Mouse (Mus musculus) forebrain, embryonic 11.5 days (tissue): ENCODE measurements at regions not wholly inside any gene's neighbourhood (a gene's known extent, or its start where the extent isn't known, plus 50 kb on each side); places are given as distances from the start of the nearest gene placed in this dataset.

Experiments
- ATAC-seq: fragments of 200-750 bp; cut with Nextera tagmentation; replicated peaks from 2 replicates; pipeline ENCODE4 v1.8.0; 2017; ENCODE audit warnings: moderate TSS enrichment; ENCODE audit not compliant: low FRiP score
- DNase-seq: peaks from one replicate; pipeline ENCODE4 v3.0.0-alpha.2; 2017; ENCODE audit warnings: low spot score
- H3K27ac ChIP-seq: fragments of 300-500 bp; sonication (generic); 2 replicates; pipeline ENCODE4 v1.5.1; 2014; ENCODE audit warnings: low read depth, low read length
- H3K27me3 ChIP-seq: fragments of 300-500 bp; sonication (generic); 2 replicates; pipeline ENCODE4 v1.6.1; 2014; ENCODE audit warnings: mild to moderate bottlenecking, low read length, mixed read lengths; ENCODE audit not compliant: control insufficient read depth, insufficient read depth
- H3K36me3 ChIP-seq: fragments of 300-500 bp; sonication (generic); 2 replicates; pipeline ENCODE4 v1.6.1; 2014; ENCODE audit warnings: mild to moderate bottlenecking, low read length, moderate library complexity, mixed read lengths; ENCODE audit not compliant: control insufficient read depth, insufficient read depth
- H3K4me1 ChIP-seq: fragments of 300-500 bp; sonication (generic); replicated peaks from 2 replicates; pipeline ENCODE4 v1.6.1; 2014; ENCODE audit warnings: low read length, mixed read lengths; ENCODE audit not compliant: control insufficient read depth, insufficient read depth
- H3K4me2 ChIP-seq: fragments of 300-500 bp; sonication (generic); 2 replicates; pipeline ENCODE4 v1.6.1; 2014; ENCODE audit warnings: low read depth, mild to moderate bottlenecking, low read length, moderate library complexity, mixed read lengths; ENCODE audit not compliant: severe bottlenecking
- H3K4me3 ChIP-seq: fragments of 300-500 bp; sonication (generic); 2 replicates; pipeline ENCODE4 v1.5.1; 2014; ENCODE audit warnings: low read depth, low read length
- H3K9ac ChIP-seq: fragments of 300-500 bp; sonication (generic); 2 replicates; pipeline ENCODE4 v1.6.1; 2014; ENCODE audit warnings: low read length
- H3K9me3 ChIP-seq: fragments of 300-500 bp; sonication (generic); 2 replicates; pipeline ENCODE4 v1.6.1; 2016; ENCODE audit warnings: low read length, mixed read lengths; ENCODE audit not compliant: control insufficient read depth
- WGBS: fragments of 180-500 bp; shearing (Covaris S2); extraction: QIAGEN DNeasy Blood & Tissue Kit; methylation state at CpG from one replicate; pipeline ENCODE4 v1.1.7; 2014; 5-methylcytosine and 5-hydroxymethylcytosine counted together

GRCm38 (mm10) chr16:9113801-9114200 lies 283.9 kb downstream of the 1810013L24Rik start:
- DNase-seq (no peak), ATAC-seq (no peak)
- Histone ChIP-seq H3K27me3 (no peaks in the 10 kb centered on the region), H3K4me1 (no peaks in the 10 kb centered on the region), H3K9me3 (no peaks in the 10 kb centered on the region), H3K9ac (no peak overlapping the region), H3K36me3 (no peaks in the 10 kb centered on the region), H3K4me2 (no peak overlapping the region), H3K4me3 (no peak overlapping the region), H3K27ac (no peak overlapping the region)
- 96% methylated on average over 3 of the region's 3 CpGs for WGBS

- DNase-seq = no peak
- H3K4me3 ChIP-seq = no peak overlapping the region
- WGBS = 63% methylated on average over 5 of the region's 5 CpGs
- no peaks in the 10 kb centered on the region for H3K4me1 ChIP-seq
- H3K4me2 ChIP-seq = no peak overlapping the region
- H3K9ac ChIP-seq = no peak overlapping the region
- H3K27me3 ChIP-seq = no peaks in the 10 kb centered on the region
- H3K27ac ChIP-seq = no peak overlapping the region
- no peak for ATAC-seq
- no peaks in the 10 kb centered on the region for H3K9me3 ChIP-seq
- H3K36me3 ChIP-seq = no peaks in the 10 kb centered on the region
These were observed 285.6 kb downstream of the 1810013L24Rik start for GRCm38 (mm10) chr16:9115548-9115947.

GRCm38 (mm10) chr16:9121581-9121980 lies 291.7 kb downstream of the 1810013L24Rik start:
- Histone ChIP-seq H3K4me3 (no peak overlapping the region), H3K36me3 (no peaks in the 10 kb centered on the region), H3K9ac (no peak overlapping the region), H3K9me3 (no peaks in the 10 kb centered on the region), H3K27ac (no peak overlapping the region), H3K4me1 (no peaks in the 10 kb centered on the region), H3K27me3 (no peaks in the 10 kb centered on the region), H3K4me2 (no peak overlapping the region)
- DNase-seq (no peak), ATAC-seq (no peak)
- WGBS = 78% methylated on average over 2 of the region's 2 CpGs

- H3K4me1 ChIP-seq = no peaks in the 10 kb centered on the region
- H3K9me3 ChIP-seq = no peaks in the 10 kb centered on the region
- H3K9ac ChIP-seq = no peak overlapping the region
- H3K4me2 ChIP-seq = no peak overlapping the region
- no peak overlapping the region for H3K4me3 ChIP-seq
- DNase-seq (no peak), ATAC-seq (no peak)
- H3K27me3 ChIP-seq = no peaks in the 10 kb centered on the region
- WGBS = 79% methylated on average over 3 of the region's 3 CpGs
- no peaks in the 10 kb centered on the region for H3K36me3 ChIP-seq
- no peak overlapping the region for H3K27ac ChIP-seq
These were observed 302.2 kb downstream of the 1810013L24Rik start for GRCm38 (mm10) chr16:9132113-9132512.

GRCm38 (mm10) chr16:9132778-9133177 lies 302.9 kb downstream of the 1810013L24Rik start:
- no peaks in the 10 kb centered on the region for H3K27me3 ChIP-seq
- H3K4me1 ChIP-seq = no peaks in the 10 kb centered on the region
- no peak overlapping the region for H3K4me3 ChIP-seq
- H3K27ac ChIP-seq = no peak overlapping the region
- DNase-seq = no peak
- H3K9ac ChIP-seq = no peak overlapping the region
- no peak for ATAC-seq
- no peak overlapping the region for H3K4me2 ChIP-seq
- no peaks in the 10 kb centered on the region for H3K36me3 ChIP-seq
- H3K9me3 ChIP-seq = no peaks in the 10 kb centered on the region

GRCm38 (mm10) chr16:9135377-9135776 lies 305.5 kb downstream of the 1810013L24Rik start:
- 87% methylated on average over 8 of the region's 8 CpGs for WGBS
- DNase-seq = no peak

GRCm38 (mm10) chr16:9138552-9139224 lies 308.8 kb downstream of the 1810013L24Rik start:
- no peak for ATAC-seq

More at GRCm38 (mm10) chr16:9135377-9135776, 305.5 kb downstream of the 1810013L24Rik start:
- Histone ChIP-seq H3K4me2 (no peak overlapping the region), H3K4me3 (no peak overlapping the region), H3K9ac (no peak overlapping the region), H3K27ac (no peak overlapping the region), H3K9me3 (no peaks in the 10 kb centered on the region), H3K36me3 (no peaks in the 10 kb centered on the region), H3K4me1 (no peaks in the 10 kb centered on the region), H3K27me3 (no peaks in the 10 kb centered on the region)
- no peak for ATAC-seq

GRCm38 (mm10) chr16:9139405-9139804 lies 309.5 kb downstream of the 1810013L24Rik start:
- Histone ChIP-seq H3K27me3 (no peaks in the 10 kb centered on the region), H3K9ac (no peak overlapping the region), H3K9me3 (no peaks in the 10 kb centered on the region), H3K4me1 (no peaks in the 10 kb centered on the region), H3K4me3 (no peak overlapping the region), H3K36me3 (no peaks in the 10 kb centered on the region), H3K27ac (no peak overlapping the region), H3K4me2 (no peak overlapping the region)
- 84% methylated on average over 3 of the region's 3 CpGs for WGBS
- DNase-seq (no peak), ATAC-seq (no peak)

More at GRCm38 (mm10) chr16:9138552-9139224, 308.8 kb downstream of the 1810013L24Rik start:
- H3K27ac ChIP-seq = no peak overlapping the region
- H3K9ac ChIP-seq = no peak overlapping the region
- no peaks in the 10 kb centered on the region for H3K4me1 ChIP-seq
- no peaks in the 10 kb centered on the region for H3K9me3 ChIP-seq
- WGBS = 75% methylated on average over 8 of the region's 8 CpGs
- H3K36me3 ChIP-seq = no peaks in the 10 kb centered on the region
- no peak overlapping the region for H3K4me2 ChIP-seq
- no peak overlapping the region for H3K4me3 ChIP-seq
- no peaks in the 10 kb centered on the region for H3K27me3 ChIP-seq
- DNase-seq = no peak
